Mouse (Mus musculus): ENCODE data around the gene Lmo4.

The Lmo4 gene

GRCm38 (mm10) chr3:144203259-144203987 lies 1.6 kb downstream of the Lmo4 start:
- DNase-seq (ENCODE audit: low read depth), result no peak

- no peak for DNase-seq (ENCODE audit: low read depth)
Observed at GRCm38 (mm10) chr3:144202574-144203258, 2.3 kb downstream of the Lmo4 start.

- no peak for DNase-seq (ENCODE audit: low read depth)
Observed at GRCm38 (mm10) chr3:144201794-144202573, 3.0 kb downstream of the Lmo4 start.

GRCm38 (mm10) chr3:144185327-144186152 lies 19.5 kb downstream of the Lmo4 start:
- no peak for DNase-seq (ENCODE audit: low read depth)

GRCm38 (mm10) chr3:144184918-144185317 lies 20.1 kb downstream of the Lmo4 start:
- no peak for DNase-seq (ENCODE audit: low read depth)

GRCm38 (mm10) chr3:144182229-144182628 lies 22.8 kb downstream of the Lmo4 start:
- no peak for DNase-seq (ENCODE audit: low read depth)

- no peak for DNase-seq (ENCODE audit: low read depth)
Observed at GRCm38 (mm10) chr3:144178937-144179336, 26.1 kb downstream of the Lmo4 start.

GRCm38 (mm10) chr3:144173866-144174588 lies 31.0 kb downstream of the Lmo4 start:
- DNase-seq (ENCODE audit: low read depth), result no peak

- no peak for DNase-seq (ENCODE audit: low read depth)
Observed at GRCm38 (mm10) chr3:144173138-144173537, 31.9 kb downstream of the Lmo4 start.

GRCm38 (mm10) chr3:144171749-144172148 lies 33.3 kb downstream of the Lmo4 start:
- DNase-seq (ENCODE audit: low read depth), result no peak

GRCm38 (mm10) chr3:144170539-144170938 lies 34.5 kb downstream of the Lmo4 start:
- DNase-seq (ENCODE audit: low read depth), result no peak

- no peak for DNase-seq (ENCODE audit: low read depth)
Observed at GRCm38 (mm10) chr3:144166439-144167155, 38.4 kb downstream of the Lmo4 start.

- no peak for DNase-seq (ENCODE audit: low read depth)
Observed at GRCm38 (mm10) chr3:144165439-144165838, 39.6 kb downstream of the Lmo4 start.

- DNase-seq (ENCODE audit: low read depth), result no peak
Observed at GRCm38 (mm10) chr3:144164665-144165385, 40.2 kb downstream of the Lmo4 start.

GRCm38 (mm10) chr3:144163718-144164117 lies 41.3 kb downstream of the Lmo4 start:
- DNase-seq (ENCODE audit: low read depth), result no peak

GRCm38 (mm10) chr3:144162156-144162555 lies 42.9 kb downstream of the Lmo4 start:
- DNase-seq (ENCODE audit: low read depth), result no peak

- DNase-seq (ENCODE audit: low read depth), result no peak
Observed at GRCm38 (mm10) chr3:144161261-144161660, 43.8 kb downstream of the Lmo4 start.

GRCm38 (mm10) chr3:144155746-144156145 lies 49.3 kb downstream of the Lmo4 start:
- DNase-seq (ENCODE audit: low read depth), result no peak

GRCm38 (mm10) chr3:144153395-144153794 lies 51.6 kb downstream of the Lmo4 start:
- peak; percentile 38 for DNase-seq (ENCODE audit: low read depth)

- DNase-seq (ENCODE audit: low read depth), result no peak
Observed at GRCm38 (mm10) chr3:144151001-144151400, 54.0 kb downstream of the Lmo4 start.

Measured in fibroblast of lung, adult 2 months (primary cell).